Mouse (Mus musculus): Measurements from ENCODE around the gene Aldh1a1. TPM values are rescaled to one million over a fixed set of nuclear protein-coding genes. Genes with fewer than 3 reads are reported as not detected.
"Not testable (repeated sequence)": the region's sequence is repeated elsewhere in the genome, so short reads cannot be mapped to it uniquely, and the experiment has no call there.

Gene Aldh1a1
- total RNA-seq, 2 experiments from 2014 or later = 117 to 149 TPM

DNA sequence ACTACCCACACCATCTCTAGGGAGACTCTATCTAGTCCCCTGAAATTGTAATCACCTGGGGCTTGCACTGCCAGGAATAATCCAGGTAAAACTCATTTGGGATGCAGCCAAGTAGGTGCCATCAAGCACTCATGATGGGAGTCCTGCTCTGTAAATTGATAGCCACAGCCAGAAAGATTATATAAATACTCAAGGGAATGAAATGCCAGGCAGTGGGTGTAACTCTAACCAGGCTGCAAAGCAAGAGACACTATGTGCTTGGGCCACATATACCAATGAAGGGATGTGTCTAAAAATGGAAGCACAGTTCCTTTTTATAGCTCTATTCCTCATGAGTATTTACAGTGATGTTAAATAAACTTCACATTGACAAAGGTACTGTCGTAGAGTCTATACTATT lies 56.9 kb downstream of the Aldh1a1 start:
- peak; percentile 25 for DNase-seq

GRCm38 (mm10) chr19:20555365-20555764 lies 62.9 kb downstream of the Aldh1a1 start:
- DNase-seq = no peak

DNA sequence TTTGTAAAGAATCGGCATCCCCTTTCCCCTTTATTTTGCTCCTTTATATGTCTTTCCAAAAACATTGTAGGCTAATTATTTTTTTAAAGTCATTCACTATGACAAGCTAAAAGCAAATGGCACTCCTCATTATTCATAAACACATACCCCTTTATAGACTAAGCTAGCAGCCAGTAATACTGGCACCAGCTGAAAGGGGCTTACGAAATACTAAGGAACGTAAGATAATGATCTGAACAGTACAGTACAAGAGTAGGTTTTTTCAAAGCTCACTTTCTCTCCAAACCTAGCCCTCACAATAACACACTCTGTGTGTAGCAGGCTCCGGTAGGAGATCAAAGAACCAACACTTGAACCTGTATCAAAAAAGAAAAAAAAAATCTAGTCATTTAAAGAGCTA lies 64.7 kb downstream of the Aldh1a1 start:
- DNase-seq = no peak

DNA sequence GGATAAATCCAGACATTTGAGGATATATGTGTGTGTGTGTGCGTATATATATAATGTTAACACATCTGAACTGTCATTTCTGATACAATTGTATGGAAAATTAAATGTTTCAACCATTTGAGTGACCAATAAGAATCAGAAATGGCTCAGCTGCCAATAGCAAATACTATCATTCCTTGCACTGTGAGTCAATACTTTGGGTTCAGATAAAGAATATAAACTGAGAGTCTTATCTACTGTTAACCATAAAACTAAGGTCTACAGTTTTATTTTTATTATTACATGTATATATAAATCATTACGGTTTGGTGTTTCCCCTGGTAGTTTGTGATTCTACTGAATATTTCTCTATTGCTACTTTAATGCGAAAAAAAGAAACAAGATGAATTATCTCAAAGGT lies 65.6 kb downstream of the Aldh1a1 start:
- DNase-seq = no peak

GRCm38 (mm10) chr19:20558544-20558943 lies 66.0 kb downstream of the Aldh1a1 start:
- no peak for DNase-seq

DNA sequence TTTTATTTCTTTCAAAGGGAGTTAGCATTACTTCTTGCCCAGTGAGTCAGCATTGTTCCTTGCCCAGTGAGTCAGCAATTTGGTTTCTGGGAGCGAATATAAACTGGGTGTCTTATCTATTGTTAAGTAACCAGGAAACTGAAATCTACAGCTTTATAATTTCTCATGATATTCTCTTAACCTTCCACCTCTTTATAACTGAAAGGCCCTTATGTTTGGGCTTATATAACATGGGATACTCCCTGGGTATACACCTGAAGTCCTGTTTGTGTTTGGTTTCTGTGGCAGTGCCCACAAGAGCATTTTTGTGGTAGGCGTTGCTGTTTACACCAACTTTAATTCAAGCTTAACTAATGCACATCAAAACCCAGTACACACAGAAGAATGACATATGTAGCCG lies 66.4 kb downstream of the Aldh1a1 start:
- DNase-seq = no peak

GRCm38 (mm10) chr19:20559952-20560351 lies 67.4 kb downstream of the Aldh1a1 start:
- no peak for DNase-seq

GRCm38 (mm10) chr19:20562396-20562795 lies 69.9 kb downstream of the Aldh1a1 start:
- no peak for DNase-seq

DNA sequence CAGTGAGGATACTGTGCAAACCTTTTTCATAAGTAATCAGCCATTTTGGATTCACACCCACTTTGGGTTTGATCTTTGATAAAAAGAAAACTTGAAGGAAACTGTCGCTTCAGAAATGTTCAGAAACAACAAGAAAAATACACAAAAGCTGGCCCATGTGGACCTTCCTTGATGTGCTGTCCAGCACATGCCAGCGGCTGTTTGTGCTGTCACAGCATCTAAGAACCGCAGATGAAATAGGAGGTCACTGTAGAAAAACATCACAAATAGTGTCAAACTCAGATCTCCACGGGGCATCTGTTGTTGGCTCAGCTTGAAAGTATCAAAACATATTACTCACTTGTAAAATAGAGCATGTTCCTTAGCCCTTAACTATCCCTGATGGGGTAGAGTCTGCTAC lies 73.8 kb downstream of the Aldh1a1 start:
- no peak for DNase-seq

DNA sequence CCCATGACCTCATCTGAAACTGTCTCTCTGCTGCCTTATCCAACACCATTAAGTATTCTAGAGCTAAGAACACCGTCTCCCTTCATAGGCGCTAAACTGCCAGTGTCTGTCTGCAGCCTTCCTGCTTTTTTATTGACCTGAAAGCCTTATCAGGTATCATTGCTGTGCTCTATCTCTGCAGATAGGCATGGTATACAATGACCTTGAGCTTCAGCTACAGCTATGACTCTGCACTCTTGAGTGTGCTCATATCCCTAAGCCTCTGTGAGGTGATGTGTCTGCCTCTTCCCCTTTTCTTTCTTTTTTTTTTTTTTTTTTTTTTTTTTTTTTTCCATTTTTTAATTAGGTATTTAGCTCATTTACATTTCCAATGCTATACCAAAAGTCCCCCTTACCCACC lies 74.5 kb downstream of the Aldh1a1 start:
- DNase-seq = no peak

DNA sequence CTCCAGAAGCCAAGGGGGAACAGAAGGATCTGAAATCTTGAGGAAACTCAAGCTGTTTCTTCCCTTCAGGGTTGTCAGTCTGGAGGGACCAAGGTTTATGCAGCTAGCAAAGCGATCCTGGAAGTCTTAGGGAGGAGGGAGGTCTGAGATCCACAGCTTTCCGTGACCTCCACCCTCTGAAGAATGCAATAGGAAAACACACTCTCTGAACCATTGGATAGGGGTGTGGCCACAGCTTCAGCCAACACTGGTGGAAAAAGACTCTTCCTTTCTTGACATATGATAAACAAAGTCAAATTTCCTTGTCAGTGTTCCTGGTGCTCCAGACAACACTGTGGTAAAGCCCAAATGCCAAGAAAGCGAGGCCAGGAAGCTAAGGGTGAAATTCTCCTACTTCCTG lies 84.5 kb downstream of the Aldh1a1 start:
- no peak for DNase-seq

DNA sequence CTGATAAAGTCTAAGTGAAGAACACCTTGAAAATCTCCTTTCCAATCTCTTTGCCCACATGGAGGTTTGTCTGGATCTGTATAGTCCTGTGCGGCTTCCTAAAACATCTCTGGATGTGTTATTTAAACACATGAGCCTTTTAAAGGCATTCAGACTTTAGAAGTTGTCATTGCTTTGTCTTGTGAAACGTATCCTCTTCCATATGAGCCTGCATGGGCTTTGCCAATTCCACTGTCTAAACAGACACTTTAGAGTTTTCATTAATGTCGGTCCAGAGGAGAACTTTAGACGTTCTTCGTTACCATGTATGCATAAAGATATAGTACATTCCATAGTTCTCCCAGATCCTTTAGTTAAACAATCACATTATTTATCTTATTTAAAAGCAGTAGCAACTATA lies 84.9 kb downstream of the Aldh1a1 start:
- no peak for DNase-seq

DNA sequence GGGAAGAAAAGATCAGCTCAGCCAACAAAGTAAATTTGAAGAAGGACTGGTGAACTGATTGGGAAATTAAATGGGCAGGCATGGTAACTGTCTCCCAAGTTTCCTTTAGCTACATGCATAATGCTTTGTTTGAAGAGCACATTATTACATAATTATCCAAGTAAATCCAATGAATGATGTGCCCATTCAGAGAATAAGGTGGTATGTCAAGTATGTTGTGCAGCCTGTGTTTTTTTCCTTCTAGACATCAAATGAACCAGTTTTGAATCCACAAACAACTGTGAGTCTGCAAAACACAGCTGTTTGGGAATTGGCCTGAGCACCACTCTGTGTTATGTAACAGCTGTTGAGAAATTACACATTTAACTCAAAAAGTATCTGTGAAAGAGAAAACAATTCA lies 107.4 kb downstream of the Aldh1a1 start:
- peak; percentile 21 for DNase-seq

- DNase-seq = no peak
These were observed 109.2 kb downstream of the Aldh1a1 start for GRCm38 (mm10) chr19:20601739-20602138.

DNA sequence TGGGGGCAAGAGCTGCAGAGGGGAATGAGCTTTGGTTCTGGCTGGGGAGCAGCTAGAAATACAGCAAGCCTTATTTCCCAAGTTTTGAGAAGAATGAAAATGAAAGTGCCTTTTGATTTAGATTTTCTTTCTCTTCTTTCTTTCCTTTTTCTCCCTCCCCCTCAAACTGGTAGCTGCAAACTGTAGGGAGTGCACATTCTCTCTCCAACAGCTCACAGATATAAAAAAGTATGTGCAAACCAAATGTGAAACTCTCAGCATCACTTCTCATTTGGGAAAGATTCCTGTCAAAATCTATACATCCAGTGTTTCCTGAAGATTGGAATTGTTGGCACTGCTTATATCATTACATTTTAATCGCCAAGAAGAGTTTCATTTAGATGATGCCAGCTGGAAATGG lies 110.7 kb downstream of the Aldh1a1 start:
- DNase-seq = no peak

DNA sequence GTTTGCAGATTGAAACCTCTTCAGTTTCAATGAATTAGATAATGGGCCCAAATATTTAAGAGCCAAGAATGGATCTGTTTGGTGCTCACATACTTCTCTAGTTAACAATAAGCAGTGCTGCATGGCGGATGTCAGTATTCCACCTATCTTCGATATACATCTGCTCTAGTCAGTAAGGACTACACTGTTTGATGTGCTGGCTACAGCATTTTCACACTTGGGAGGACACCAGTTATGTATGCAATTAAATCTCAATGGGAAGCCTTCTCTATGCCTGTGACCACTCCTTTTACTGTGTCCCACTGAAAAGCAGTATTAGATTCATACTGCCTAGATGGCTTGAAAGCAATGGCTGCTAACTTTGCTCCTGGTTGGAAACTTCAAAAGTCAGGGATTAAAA lies 111.4 kb downstream of the Aldh1a1 start:
- DNase-seq = no peak

DNA sequence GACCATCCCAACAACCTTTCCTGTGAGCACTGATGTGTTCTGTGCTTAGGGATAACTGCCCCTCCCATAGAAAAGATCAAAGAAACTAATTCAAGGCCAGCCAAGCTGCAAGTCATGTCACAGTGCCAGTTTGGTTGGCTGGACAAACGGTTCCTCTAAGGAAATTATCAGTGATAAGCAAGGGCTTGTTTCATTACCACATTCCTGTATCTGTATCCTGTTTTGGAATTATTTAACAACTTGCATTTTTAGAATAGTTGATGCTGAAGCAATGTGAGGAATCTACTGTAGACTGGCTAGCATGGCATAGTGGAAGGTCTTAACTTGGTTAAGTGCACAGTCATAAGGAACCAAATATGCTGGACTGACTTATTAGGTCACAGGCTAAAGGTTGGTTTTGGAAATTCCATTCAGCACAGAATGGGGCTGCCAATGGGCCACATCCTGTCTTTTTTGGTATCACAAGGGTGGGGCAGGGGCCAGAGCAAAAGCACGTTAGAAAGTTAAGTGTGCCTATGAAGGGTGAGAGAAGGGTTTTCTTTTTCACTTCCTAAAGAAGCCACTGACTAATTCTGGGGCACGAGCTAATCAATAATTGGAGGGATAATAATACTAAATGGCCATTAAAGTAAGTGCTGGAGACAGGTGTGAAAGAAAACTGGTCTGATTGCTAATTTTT lies 121.9 kb downstream of the Aldh1a1 start:
- no peak for DNase-seq

DNA sequence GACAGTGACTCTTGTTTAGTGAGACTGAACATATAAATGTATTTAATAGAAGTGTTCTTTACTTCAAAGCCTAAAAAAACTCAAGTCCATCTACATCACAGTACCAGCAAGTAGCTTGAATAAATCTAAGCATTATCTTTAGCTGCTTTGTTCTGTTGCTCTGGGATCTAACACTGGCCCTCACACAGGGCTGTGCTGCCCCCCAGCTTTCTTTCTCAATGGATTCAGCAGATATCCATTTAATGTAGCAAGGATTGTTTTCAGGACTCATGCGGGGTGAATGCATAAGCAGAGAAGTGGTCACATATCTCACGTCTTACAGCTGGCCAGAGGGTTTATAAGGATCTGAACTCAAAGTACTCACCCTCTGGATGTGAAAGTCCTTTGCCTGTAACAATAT lies 129.9 kb downstream of the Aldh1a1 start:
- DNase-seq = no peak

DNA sequence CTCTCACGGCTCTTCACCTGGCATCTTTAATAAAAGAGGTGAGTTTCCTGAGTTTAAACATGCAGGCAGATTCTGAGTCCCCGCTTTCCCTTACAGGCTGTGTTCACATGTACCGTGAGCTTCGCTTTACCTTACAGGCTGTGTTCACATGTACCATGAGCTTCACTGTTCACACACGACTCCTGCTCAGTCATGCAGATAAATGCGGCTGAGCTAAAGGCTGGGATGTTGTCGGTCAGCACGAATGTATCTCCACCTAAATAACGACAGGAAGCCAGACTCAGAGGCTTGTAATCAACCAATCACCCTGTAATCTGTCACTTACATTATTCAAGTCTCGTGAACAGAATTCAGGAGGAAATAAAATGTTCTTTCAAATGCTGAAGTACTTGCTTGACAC lies 130.9 kb downstream of the Aldh1a1 start:
- DNase-seq = no peak

GRCm38 (mm10) chr19:20631020-20631419 lies 138.5 kb downstream of the Aldh1a1 start:
- no peak for DNase-seq

GRCm38 (mm10) chr19:20633876-20634691 lies 141.6 kb downstream of the Aldh1a1 start:
- DNase-seq = no peak

DNA sequence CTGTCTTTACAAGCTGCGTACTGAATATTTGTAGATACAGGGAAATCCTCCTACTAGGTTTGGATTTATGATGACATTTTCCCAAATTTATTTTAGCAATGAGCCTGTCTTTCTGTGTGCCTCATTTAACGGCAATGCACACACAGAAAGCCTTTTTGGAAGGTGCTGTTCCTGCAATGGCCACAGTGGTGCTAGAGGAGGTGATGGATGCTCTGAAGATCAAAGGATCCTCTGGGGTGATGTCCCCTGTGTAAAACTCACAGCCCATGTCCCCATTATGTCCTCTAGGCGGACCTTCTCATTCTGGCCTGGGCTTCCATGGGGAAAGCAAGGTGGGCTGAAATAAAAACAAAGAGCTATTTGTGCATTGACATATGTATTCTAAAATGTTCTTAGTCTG lies 151.8 kb downstream of the Aldh1a1 start:
- no peak for DNase-seq

GRCm38 (mm10) chr19:20647496-20647895 lies 155.0 kb downstream of the Aldh1a1 start:
- not testable (repeated sequence) for DNase-seq

DNA sequence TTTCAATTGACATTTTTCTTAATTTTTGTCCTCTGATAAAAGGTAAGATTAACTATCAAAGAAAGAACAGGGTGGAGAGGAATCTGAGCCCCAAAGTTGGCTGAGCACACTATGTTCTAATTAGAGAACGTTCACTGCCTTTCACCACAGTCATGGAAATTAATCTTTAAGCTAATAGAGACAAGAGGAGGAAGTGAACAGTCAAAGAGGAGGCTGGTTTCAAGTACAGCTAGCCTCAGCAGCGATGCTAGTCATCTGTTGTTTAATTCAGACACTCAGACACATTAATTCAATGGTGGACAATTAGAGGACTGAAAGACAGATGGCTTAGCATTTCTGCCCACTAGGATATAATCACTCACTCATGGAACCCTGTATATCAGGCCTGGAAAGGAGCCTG lies 157.5 kb downstream of the Aldh1a1 start:
- DNase-seq = no peak

All from gastrocnemius, postnatal 25 days (tissue).